Mouse (Mus musculus) neural tube, embryonic 13.5 days (tissue): ENCODE measurements around the gene Slc22a14. TPM values are rescaled to one million over a fixed set of nuclear protein-coding genes. Genes with fewer than 3 reads are reported as not detected.
A peak's percentile ranks its signal among the peaks of the same experiment; 100 is the strongest.
"Not testable (repeated sequence)": the region's sequence is repeated elsewhere in the genome, so short reads cannot be mapped to it uniquely, and the experiment has no call there.

Experiments used
- ATAC-seq: fragments of 200-750 bp; cut with Nextera tagmentation; 2 replicates; pipeline ENCODE4 v1.8.0; 2017; ENCODE audit warnings: low read depth, mild to moderate bottlenecking, moderate TSS enrichment, moderate library complexity
- H3K27ac ChIP-seq: fragments of 300-500 bp; sonication (generic); replicated peaks from 2 replicates; pipeline ENCODE4 v1.5.1; 2015; ENCODE audit warnings: moderate library complexity, mild to moderate bottlenecking, inconsistent platforms
- H3K27me3 ChIP-seq: fragments of 300-500 bp; sonication (generic); 2 replicates; pipeline ENCODE4 v1.6.1; 2015; ENCODE audit warnings: mild to moderate bottlenecking, inconsistent platforms
- H3K36me3 ChIP-seq: fragments of 300-500 bp; sonication (generic); 2 replicates; pipeline ENCODE4 v1.6.1; 2015; ENCODE audit warnings: mild to moderate bottlenecking, inconsistent platforms
- H3K4me1 ChIP-seq: fragments of 300-500 bp; sonication (generic); replicated peaks from 2 replicates; pipeline ENCODE4 v1.6.1; 2015; ENCODE audit warnings: inconsistent platforms
- H3K4me2 ChIP-seq: fragments of 300-500 bp; sonication (generic); 2 replicates; pipeline ENCODE4 v1.6.1; 2015; ENCODE audit warnings: inconsistent platforms, mild to moderate bottlenecking, moderate library complexity
- H3K4me3 ChIP-seq: fragments of 300-500 bp; sonication (generic); 2 replicates; pipeline ENCODE4 v1.5.1; 2015; ENCODE audit warnings: mild to moderate bottlenecking, inconsistent platforms
- H3K9ac ChIP-seq: fragments of 300-500 bp; sonication (generic); 2 replicates; pipeline ENCODE4 v1.6.1; 2015; ENCODE audit warnings: moderate library complexity, mild to moderate bottlenecking, inconsistent platforms
- H3K9me3 ChIP-seq: fragments of 300-500 bp; sonication (generic); 2 replicates; pipeline ENCODE4 v1.6.1; 2016; ENCODE audit warnings: inconsistent platforms
- WGBS: fragments of 180-500 bp; shearing (Covaris S2); methylation state at CpG from one replicate; pipeline ENCODE4 v1.1.7; 2015; 5-methylcytosine and 5-hydroxymethylcytosine counted together
- polyA plus RNA-seq: library from polyadenylated mRNA; unstranded; fragments of >200 nt; fragmentation: Nextera tagmentation; extraction: Ambion mirVana; gene quantifications from 2 replicates; pipeline ENCODE4 v1.2.1, GENCODE M21; 2015

Gene Slc22a14
- polyA plus RNA-seq, 1 experiment from 2014 or later = not detected

- Histone ChIP-seq H3K4me1 (peaks cover 34% of the 10 kb centered on the region), H3K4me3 (peak overlapping the region; percentile 98; the same call in 1 of the 2 replicates), H3K9ac (peak overlapping the region; percentile 89), H3K27ac (no peak overlapping the region), H3K27me3 (no peaks in the 10 kb centered on the region), H3K9me3 (no peaks in the 10 kb centered on the region), H3K36me3 (no peaks in the 10 kb centered on the region), H3K4me2 (peak overlapping the region; percentile 98)
- 82% methylated on average over 7 of the region's 7 CpGs for WGBS
- ATAC-seq = no peak
Observed at GRCm38 (mm10) chr9:119320446-119320845, 44.9 kb downstream of the Slc22a14 start.

- H3K9ac ChIP-seq = no peak overlapping the region
- H3K36me3 ChIP-seq = no peaks in the 10 kb centered on the region
- no peaks in the 10 kb centered on the region for H3K27me3 ChIP-seq
- no peak overlapping the region for H3K4me2 ChIP-seq
- WGBS = 97% methylated on average over 1 of the region's 1 CpGs
- H3K9me3 ChIP-seq = no peaks in the 10 kb centered on the region
- no peak overlapping the region for H3K4me3 ChIP-seq
- H3K4me1 ChIP-seq = peaks cover 31% of the 10 kb centered on the region
- no peak for ATAC-seq
- H3K27ac ChIP-seq = no peak overlapping the region
Observed at GRCm38 (mm10) chr9:119318891-119319290, 46.5 kb downstream of the Slc22a14 start.

- 90% methylated on average over 10 of the region's 10 CpGs for WGBS
- Histone ChIP-seq H3K36me3 (no peaks in the 10 kb centered on the region), H3K4me3 (no peak overlapping the region), H3K27me3 (no peaks in the 10 kb centered on the region), H3K9me3 (no peaks in the 10 kb centered on the region), H3K9ac (no peak overlapping the region), H3K4me2 (no peak overlapping the region), H3K4me1 (no peaks in the 10 kb centered on the region), H3K27ac (no peak overlapping the region)
- no peak for ATAC-seq
Observed at GRCm38 (mm10) chr9:119313096-119313495, 52.3 kb downstream of the Slc22a14 start.

GRCm38 (mm10) chr9:119309067-119309466 lies 56.3 kb downstream of the Slc22a14 start:
- H3K4me1 ChIP-seq = no peaks in the 10 kb centered on the region
- H3K9ac ChIP-seq = no peak overlapping the region
- WGBS = 74% methylated on average over 1 of the region's 1 CpGs
- no peak overlapping the region for H3K27ac ChIP-seq
- H3K36me3 ChIP-seq = no peaks in the 10 kb centered on the region
- no peak for ATAC-seq
- H3K9me3 ChIP-seq = no peaks in the 10 kb centered on the region
- H3K4me3 ChIP-seq = no peak overlapping the region
- no peak overlapping the region for H3K4me2 ChIP-seq
- H3K27me3 ChIP-seq = no peaks in the 10 kb centered on the region

DNA sequence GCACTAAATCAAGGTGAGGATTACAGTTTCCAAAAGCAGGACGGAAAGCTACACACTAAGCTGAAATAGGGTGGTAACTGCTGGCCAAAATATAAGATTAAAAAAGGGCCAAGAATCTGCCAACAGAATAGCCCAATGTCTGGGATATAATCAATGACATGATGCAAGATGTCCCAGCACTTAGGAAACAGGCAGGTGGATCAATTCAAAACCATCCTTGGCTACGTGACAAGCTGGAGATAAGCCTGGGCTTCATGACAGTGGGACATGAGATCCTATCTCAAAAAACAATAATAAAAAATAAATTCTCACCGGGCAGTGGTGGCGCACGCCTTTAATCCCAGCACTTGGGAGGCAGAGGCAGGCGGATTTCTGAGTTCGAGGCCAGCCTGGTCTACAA lies 59.5 kb downstream of the Slc22a14 start:
- H3K9me3 ChIP-seq = no peaks in the 10 kb centered on the region
- H3K27me3 ChIP-seq = no peaks in the 10 kb centered on the region
- 93% methylated on average over 7 of the region's 7 CpGs for WGBS
- ATAC-seq = no peak
- no peak overlapping the region for H3K4me3 ChIP-seq
- H3K27ac ChIP-seq = no peak overlapping the region
- no peaks in the 10 kb centered on the region for H3K4me1 ChIP-seq
- no peak overlapping the region for H3K4me2 ChIP-seq
- H3K9ac ChIP-seq = no peak overlapping the region
- peaks cover 16% of the 10 kb centered on the region for H3K36me3 ChIP-seq

- ATAC-seq = no peak
- Histone ChIP-seq H3K36me3 (peaks cover 16% of the 10 kb centered on the region), H3K27me3 (no peaks in the 10 kb centered on the region), H3K4me1 (no peaks in the 10 kb centered on the region), H3K27ac (no peak overlapping the region), H3K4me2 (no peak overlapping the region), H3K4me3 (no peak overlapping the region), H3K9me3 (no peaks in the 10 kb centered on the region), H3K9ac (no peak overlapping the region)
- 92% methylated on average over 3 of the region's 3 CpGs for WGBS
Observed at GRCm38 (mm10) chr9:119298563-119298962, 66.8 kb downstream of the Slc22a14 start.

DNA sequence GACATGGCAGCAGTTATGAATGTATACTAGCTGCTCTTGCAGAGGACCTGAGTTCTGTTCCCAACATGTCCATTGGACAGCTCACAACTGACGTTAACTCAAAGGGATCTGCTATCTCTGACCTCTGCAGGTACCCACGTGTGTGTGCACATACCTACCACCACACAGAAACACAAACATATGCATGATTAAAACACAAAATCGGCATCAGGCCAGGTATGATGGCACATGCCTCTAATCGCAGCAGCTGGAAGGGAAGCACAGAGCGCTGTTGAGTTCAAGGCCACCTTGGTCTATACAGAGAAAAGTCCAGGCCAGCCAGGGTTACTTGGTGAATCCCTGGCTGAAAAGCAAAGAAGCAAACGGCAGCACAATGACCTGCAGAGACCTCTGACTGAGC lies 67.7 kb downstream of the Slc22a14 start:
- 90% methylated on average over 6 of the region's 6 CpGs for WGBS
- no peaks in the 10 kb centered on the region for H3K9me3 ChIP-seq
- H3K27ac ChIP-seq = no peak overlapping the region
- no peak for ATAC-seq
- H3K36me3 ChIP-seq = peaks cover 16% of the 10 kb centered on the region
- no peak overlapping the region for H3K4me2 ChIP-seq
- H3K4me1 ChIP-seq = no peaks in the 10 kb centered on the region
- H3K4me3 ChIP-seq = no peak overlapping the region
- H3K27me3 ChIP-seq = no peaks in the 10 kb centered on the region
- no peak overlapping the region for H3K9ac ChIP-seq

DNA sequence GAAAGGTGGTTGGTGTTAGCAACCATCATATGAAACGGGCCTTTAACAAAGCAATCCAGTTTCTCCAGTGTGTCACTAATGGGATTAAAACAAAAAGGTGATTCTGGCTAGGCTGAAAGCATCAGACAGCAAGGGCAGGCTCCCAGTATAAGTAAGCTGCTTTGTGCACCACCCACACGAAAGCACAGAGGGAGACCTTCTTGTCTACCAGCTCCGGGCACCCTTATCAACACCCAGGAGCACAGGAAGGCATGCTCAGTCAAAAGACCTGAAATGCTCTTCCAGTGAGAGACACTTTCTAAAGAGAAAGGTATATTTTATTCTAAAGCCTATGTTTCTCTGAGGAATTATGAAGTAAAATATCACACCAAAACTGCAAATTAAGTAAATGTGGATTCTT lies 74.6 kb downstream of the Slc22a14 start:
- WGBS = 87% methylated on average over 3 of the region's 3 CpGs
- H3K9ac ChIP-seq = no peak overlapping the region
- no peak overlapping the region for H3K27ac ChIP-seq
- H3K4me2 ChIP-seq = no peak overlapping the region
- H3K4me3 ChIP-seq = no peak overlapping the region
- H3K36me3 ChIP-seq = peaks cover 12% of the 10 kb centered on the region; the same call in 1 of the 2 replicates
- no peak for ATAC-seq
- no peaks in the 10 kb centered on the region for H3K27me3 ChIP-seq
- no peaks in the 10 kb centered on the region for H3K4me1 ChIP-seq
- H3K9me3 ChIP-seq = no peaks in the 10 kb centered on the region

- Histone ChIP-seq H3K4me1 (0 out of 2 replicates have a peak, but pooled peaks cover 5% of the 10 kb centered on the region), H3K27ac (no peak overlapping the region), H3K27me3 (no peaks in the 10 kb centered on the region), H3K4me2 (no peak overlapping the region), H3K9ac (no peak overlapping the region), H3K9me3 (no peaks in the 10 kb centered on the region), H3K4me3 (no peak overlapping the region), H3K36me3 (peaks cover 32% of the 10 kb centered on the region)
- no peak for ATAC-seq
- WGBS = 93% methylated on average over 5 of the region's 5 CpGs
Observed at GRCm38 (mm10) chr9:119280894-119281682, 84.3 kb downstream of the Slc22a14 start.

DNA sequence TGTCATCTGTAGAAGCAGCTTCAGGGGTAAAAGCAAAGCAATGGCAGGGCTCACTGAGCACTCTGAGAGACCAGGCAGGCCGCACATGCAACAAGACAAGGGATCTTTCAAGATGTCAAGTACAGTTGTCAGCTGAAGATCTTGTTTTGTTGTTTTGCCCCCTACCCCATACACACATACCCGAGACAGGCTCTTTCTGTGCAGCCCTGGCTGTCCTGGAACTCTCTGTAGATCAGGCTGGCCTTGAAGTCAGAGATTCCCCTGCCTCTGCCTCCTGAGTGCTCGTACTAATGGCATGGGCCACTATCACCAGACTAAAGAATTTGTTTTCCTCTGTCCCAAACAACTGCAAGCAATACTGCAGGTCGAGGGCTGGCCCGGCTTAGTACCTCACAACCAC lies 87.3 kb downstream of the Slc22a14 start:
- Histone ChIP-seq H3K9ac (no peak overlapping the region), H3K4me3 (no peak overlapping the region), H3K36me3 (peaks cover 20% of the 10 kb centered on the region), H3K4me2 (no peak overlapping the region), H3K4me1 (0 out of 2 replicates have a peak, but pooled peaks cover 5% of the 10 kb centered on the region), H3K27ac (no peak overlapping the region), H3K27me3 (no peaks in the 10 kb centered on the region), H3K9me3 (no peaks in the 10 kb centered on the region)
- 96% methylated on average over 5 of the region's 5 CpGs for WGBS
- ATAC-seq = no peak

GRCm38 (mm10) chr9:119276321-119276720 lies 89.0 kb downstream of the Slc22a14 start:
- H3K27ac ChIP-seq = no peak overlapping the region; the same call in 1 of the 2 replicates
- 75% methylated on average over 7 of the region's 7 CpGs for WGBS
- ATAC-seq = no peak
- H3K9me3 ChIP-seq = no peaks in the 10 kb centered on the region
- H3K4me2 ChIP-seq = no peak overlapping the region
- H3K4me1 ChIP-seq = 0 out of 2 replicates have a peak, but pooled peaks cover 5% of the 10 kb centered on the region
- no peaks in the 10 kb centered on the region for H3K27me3 ChIP-seq
- peaks cover 13% of the 10 kb centered on the region for H3K36me3 ChIP-seq
- H3K9ac ChIP-seq = no peak overlapping the region
- H3K4me3 ChIP-seq = no peak overlapping the region

- not testable (repeated sequence) for H3K4me2 ChIP-seq, ATAC-seq, H3K9ac ChIP-seq, H3K27ac ChIP-seq, H3K4me3 ChIP-seq, H3K9me3 ChIP-seq, H3K4me1 ChIP-seq, H3K27me3 ChIP-seq
- 96% methylated on average over 5 of the region's 5 CpGs for WGBS
- peaks cover 15% of the 10 kb centered on the region for H3K36me3 ChIP-seq
Observed at GRCm38 (mm10) chr9:119274814-119275213, 90.5 kb downstream of the Slc22a14 start.

DNA sequence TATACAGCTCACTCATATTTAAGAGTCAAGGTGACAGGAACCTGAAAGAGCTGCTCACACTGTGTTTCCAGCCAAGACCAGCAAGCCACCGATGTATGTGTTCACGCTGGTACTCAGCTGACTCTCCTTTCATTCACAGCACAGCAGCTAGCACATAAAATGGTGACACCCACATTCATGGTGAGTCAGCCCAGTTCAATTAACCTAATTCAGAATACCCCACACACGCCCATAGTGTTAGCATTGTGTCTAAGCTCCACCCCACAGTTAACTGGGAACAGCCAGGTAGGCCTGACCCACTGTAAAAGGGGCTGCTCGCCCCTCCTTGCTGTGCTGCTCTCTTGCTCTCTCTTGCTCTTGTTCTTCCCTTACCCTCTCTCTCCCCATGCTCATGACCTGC lies 93.9 kb downstream of the Slc22a14 start:
- no peak for ATAC-seq
- no peaks in the 10 kb centered on the region for H3K9me3 ChIP-seq
- H3K36me3 ChIP-seq = peaks cover 30% of the 10 kb centered on the region
- H3K4me1 ChIP-seq = 0 out of 2 replicates have a peak, but pooled peaks cover 3% of the 10 kb centered on the region
- no peak overlapping the region for H3K9ac ChIP-seq
- H3K4me3 ChIP-seq = no peak overlapping the region
- 74% methylated on average over 4 of the region's 4 CpGs for WGBS
- H3K27ac ChIP-seq = no peak overlapping the region
- H3K4me2 ChIP-seq = no peak overlapping the region
- H3K27me3 ChIP-seq = no peaks in the 10 kb centered on the region
